Mouse (Mus musculus): ENCODE measurements around the gene Fbxw19. TPM values are rescaled to one million over a fixed set of nuclear protein-coding genes. Genes with fewer than 3 reads are reported as not detected.
"Not testable (repeated sequence)": the region's sequence is repeated elsewhere in the genome, so short reads cannot be mapped to it uniquely, and the experiment has no call there.

The Fbxw19 gene
- not detected for total RNA-seq (2021)
- long read RNA-seq, experiment 1 = 0 reads
- long read RNA-seq, experiment 2 = 0 reads

- DNase-seq; intact Hi-C loops (cut with DNase I; ENCODE audit: low total_unique reads): not testable (repeated sequence)
Observed at GRCm38 (mm10) chr9:109495775-109496174, at the start of gene Fbxw19. Fbxw19 (minus strand) TSS chr9:109495875.

GRCm38 (mm10) chr9:109523385-109524064 lies 27.9 kb upstream of the Fbxw19 start:
- intact Hi-C loops (cut with DNase I; ENCODE audit: low total_unique reads) = no loop called here
- DNase-seq = no peak

GRCm38 (mm10) chr9:109449040-109449439 lies 46.6 kb downstream of the Fbxw19 start, which contains the start of gene Fbxw16:
Fbxw16 (minus strand) TSS chr9:109449140.
- no peak for DNase-seq
- intact Hi-C loops (cut with DNase I; ENCODE audit: low total_unique reads) = no loop called here

- intact Hi-C loops (cut with DNase I; ENCODE audit: low total_unique reads) = no loop called here
- DNase-seq = no peak
Observed at GRCm38 (mm10) chr9:109432956-109433355, 62.7 kb downstream of the Fbxw19 start.

Other genes with a start within 250 kb of the Fbxw19 start
- gene Fbxw14, start 208.2 kb downstream of the Fbxw19 start, total RNA-seq (2021) = not detected
- gene Fbxw28, start 156.2 kb downstream of the Fbxw19 start, total RNA-seq (2021) = not detected
- gene Fbxw22, start 91.6 kb downstream of the Fbxw19 start, total RNA-seq (2021) = not detected
- not detected for gene Fbxw16, start 46.7 kb downstream of the Fbxw19 start, total RNA-seq (2021)
- gene Fbxw15, start 72.4 kb upstream of the Fbxw19 start, total RNA-seq (2021) = not detected
- not detected for gene Fbxw24, start 130.2 kb upstream of the Fbxw19 start, total RNA-seq (2021)
- gene Fbxw25, start 168.8 kb upstream of the Fbxw19 start, total RNA-seq (2021) = not detected
- not detected for gene Fbxw18, start 206.8 kb upstream of the Fbxw19 start, total RNA-seq (2021)

Measured in gastrocnemius, postnatal 14 days (tissue).